Mouse (Mus musculus) gonadal fat pad, adult 2 months (tissue): ENCODE results near the gene 1700001C02Rik. TPM values are rescaled to one million over a fixed set of nuclear protein-coding genes. Genes with fewer than 3 reads are reported as not detected.

Experiments
- DNase-seq: peaks from one replicate; pipeline ENCODE4 v3.0.0-alpha.2; 2012; ENCODE audit warnings: low read depth
- polyA plus RNA-seq: library from polyadenylated mRNA; depleted of rRNA; stranded (reverse); fragments of >200 nt; gene quantifications from 2 replicates; pipeline ENCODE4 v1.2.3, GENCODE M21; 2012; rRNA removed

The 1700001C02Rik gene
- polyA plus RNA-seq, 1 experiment = 4.3 TPM

DNA sequence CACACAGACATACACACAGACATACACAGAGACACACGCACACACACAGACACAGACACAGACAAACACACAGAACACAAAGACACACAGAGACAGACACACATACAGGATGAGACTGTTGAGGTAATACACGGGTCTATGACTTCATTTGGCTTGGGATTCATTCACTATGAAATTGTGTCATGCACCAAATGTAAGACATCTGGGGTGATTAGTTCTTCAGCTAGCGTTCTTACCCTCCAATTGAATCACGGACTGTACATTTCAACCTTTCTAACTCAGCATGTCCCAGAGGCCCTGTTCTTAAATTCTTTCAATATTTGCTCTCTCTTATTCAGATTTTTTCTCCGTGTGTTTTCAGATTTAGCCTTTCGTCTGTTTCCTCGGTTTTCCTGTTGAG lies 28.8 kb downstream of the 1700001C02Rik start:
- DNase-seq = no peak

DNA sequence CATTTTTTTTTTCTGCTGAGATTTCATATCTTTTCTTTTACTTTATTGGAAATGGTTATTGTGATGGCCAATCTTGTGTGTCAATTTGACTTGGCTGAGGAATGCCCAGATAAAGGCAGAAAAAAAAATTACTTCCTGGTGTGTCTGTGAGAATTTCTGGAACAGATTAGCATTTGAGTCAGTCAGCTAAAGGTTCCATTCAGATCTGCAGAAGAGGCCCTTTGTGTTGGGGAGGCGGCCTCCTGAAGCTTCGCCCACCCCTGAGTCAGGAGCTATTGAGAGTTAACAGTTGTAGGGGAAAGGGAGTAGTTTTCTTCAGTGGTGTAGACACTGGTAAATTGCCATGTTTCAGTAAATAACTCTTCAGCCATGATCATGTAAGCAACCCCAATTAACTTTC lies 29.4 kb downstream of the 1700001C02Rik start:
- no peak for DNase-seq

DNA sequence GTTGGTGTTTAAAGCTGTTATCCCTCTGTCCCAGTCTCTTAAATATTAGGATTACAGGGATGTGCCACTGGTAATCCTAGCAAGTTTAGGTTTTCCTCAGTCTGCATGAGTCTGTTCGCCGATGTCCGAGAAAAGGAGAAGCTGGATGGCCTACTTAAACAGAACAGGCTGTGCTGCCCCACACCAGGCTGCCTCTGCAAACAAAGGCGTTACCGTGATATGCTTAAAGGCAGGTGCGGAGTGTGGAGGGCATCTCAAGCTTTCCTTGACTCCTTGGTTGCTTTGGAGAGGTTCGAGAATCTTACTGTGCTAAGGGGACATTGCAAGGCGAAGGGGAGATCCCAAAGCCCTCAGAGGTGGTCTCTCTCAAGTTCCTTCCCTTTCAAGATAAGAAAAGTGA lies 31.0 kb downstream of the 1700001C02Rik start:
- no peak for DNase-seq

DNA sequence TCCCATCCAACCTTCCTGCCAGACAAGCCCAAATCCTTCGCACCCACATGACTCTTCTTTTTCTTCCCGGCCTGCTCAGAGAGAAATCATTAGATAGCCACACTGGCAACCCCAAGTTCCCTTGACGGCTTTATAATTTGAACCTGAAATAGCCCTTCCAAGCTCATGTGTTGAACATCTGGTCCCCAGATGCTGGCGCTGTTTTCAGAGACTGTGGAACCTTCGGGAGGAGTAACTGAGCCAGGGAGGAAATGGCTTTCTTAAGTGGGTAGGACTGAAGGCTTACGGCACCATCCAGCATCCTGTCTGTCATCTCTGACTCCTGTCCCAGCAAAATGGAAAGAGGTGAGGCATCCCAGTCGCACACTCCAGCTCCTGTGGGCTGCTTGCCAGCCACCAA lies 31.5 kb downstream of the 1700001C02Rik start:
- DNase-seq = no peak

DNA sequence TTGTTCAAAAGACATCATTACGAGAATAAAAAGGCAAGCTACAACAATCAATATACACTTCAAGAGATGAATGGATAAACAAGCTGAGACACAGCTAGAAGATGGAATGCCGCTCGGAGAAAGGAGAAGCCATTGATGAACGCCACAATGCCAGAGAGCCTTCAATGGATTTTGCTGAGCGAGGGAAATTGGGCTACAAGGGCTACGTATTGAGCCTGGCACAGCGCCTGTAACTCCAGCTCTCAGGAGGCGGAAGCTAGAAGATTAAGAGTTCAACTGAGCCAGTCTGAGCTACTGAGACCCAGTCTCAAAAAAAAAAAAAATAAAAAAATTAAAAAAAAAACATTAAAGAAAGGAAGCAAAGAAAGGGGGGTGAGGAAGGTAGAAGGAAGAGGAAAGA lies 47.3 kb downstream of the 1700001C02Rik start:
- DNase-seq = no peak

DNA sequence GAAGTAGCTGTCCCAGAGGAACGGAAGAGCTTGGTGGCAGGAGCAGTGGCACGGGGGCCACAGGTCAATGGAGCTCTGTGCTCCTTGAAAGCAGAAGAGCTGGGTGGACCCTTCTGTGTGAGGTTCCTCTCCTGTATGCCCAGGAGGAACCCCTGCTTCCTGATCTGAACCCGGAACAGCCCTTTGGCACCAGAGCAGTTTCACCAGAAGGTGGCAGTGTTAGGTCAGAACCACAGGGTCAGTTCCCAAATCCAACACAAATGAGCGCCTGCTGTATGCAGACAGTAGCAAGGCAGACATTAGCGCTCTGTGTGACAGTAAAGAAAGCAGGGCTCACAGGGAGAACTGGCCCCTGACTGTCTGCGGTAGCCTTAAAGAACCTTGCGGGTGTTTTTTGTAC lies 50.5 kb downstream of the 1700001C02Rik start:
- DNase-seq = no peak

DNA sequence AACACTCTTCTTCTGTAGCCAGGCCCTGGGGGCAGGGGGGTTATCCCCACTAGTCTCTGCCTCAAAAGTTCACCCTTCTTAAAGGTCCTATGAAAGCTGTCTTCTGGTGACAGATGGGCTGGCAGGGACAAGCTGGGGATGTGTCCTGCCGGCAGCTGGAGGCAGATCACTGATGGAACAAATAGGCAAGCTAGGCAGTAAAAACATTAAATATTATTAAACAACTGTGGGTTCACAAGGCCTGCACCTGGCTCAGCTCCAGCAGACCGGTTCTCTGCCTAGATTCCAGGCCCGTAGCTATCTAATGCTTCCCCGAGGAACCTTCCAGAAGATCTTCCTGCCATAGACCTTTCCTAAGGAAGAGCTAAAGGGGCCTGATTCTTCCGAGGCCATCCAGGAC lies 52.3 kb downstream of the 1700001C02Rik start:
- no peak for DNase-seq

DNA sequence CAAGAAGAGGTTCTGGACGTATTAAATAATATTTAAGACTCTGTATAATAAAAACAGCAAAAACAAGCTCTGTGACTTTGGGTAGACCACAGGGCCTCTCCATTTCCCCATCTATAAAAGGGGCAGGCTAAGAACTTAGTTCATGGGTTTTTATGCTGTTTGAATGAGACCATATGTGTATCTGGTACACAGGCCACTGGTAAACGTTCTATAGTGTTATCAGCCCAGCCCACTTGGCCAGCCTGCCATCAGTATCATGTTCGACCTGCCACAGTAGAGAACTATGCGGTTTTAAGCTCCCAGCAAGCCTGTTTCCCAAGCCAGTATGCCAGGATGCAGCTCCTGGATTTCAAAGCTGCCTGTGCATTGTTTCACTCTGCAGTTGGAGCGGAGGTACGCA lies 52.7 kb downstream of the 1700001C02Rik start:
- DNase-seq = no peak

DNA sequence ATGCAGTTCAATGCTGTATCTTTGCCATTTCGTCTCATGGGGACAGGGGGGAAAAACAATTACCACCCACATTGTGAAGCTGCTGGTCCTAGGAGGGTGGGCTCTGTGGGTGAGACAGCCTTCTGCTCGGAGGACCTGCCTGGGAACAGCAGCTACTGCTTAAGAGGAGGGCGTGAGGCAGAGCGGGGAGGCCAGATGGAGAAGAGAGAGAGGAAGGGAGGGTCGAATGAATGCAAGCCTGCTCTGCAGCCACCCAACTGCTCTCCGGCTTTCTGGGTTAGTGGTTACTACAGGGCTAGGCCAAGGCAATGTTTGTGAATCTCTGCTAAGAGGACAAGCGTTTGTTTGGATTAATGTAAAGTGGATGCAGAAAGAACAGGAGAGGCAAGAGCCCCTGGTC lies 53.6 kb downstream of the 1700001C02Rik start:
- no peak for DNase-seq

DNA sequence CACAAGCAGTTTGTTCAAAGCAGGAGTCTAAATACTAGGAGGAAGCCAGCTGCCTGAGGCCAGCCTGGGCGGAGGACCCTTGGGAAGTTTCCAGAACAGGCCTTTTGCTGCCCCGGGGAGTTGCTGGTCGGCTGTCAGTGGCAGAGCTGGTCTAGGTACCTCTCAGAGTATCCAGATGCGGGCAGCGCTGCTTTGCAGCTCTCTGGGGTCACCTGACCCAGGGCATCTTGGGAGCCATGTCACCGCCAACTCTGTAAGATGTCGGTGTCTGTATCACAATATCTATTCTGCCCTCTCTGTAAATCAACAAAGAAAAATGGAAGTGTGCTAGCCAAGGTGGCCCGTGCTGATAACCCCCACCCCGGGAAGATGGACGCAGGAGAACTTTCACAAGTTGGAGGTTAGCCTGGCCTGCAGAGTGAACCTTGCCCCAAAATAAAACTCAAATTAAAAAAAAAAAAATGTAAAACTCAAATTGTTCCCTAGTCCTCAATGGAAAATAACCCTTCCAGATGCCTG lies 54.4 kb downstream of the 1700001C02Rik start:
- DNase-seq = no peak

DNA sequence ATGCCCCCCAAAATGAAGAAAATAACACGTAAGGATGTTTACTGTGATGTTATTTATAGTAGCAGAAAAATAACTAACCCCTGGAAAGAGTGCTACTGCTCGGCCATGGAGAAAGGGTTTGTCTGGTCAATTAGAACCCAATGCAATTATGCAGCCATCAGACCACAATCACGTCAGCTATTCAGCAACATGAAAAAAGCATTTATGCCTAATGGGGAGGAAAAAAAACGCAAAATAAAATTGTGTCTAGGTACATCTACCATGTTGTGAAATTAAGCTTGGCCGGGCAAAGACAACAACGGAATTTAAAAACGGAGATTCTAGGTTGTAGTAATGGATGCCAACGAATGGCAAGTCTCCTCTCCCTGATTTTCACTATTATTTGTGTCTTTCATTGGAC lies 56.6 kb downstream of the 1700001C02Rik start:
- DNase-seq = no peak

DNA sequence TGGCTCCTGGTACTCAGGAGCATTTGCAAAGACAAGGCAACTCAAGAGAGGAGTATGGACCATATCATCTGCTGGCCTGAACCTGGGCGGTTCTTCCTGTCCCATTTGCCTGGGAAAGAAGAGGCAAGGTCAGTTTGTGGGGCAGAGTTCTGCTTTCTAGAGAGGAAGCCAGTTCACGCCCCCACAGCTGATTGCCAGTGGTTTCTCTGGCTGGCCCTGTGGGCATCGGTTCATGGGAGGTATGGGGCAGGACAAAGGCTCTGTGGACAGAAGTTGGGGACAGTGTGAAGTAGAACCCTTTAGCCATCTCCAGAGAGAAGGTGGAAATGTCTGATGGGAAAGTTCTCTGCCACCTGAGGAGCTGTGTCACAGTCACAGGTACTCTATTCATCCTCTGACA lies 57.3 kb downstream of the 1700001C02Rik start:
- no peak for DNase-seq

DNA sequence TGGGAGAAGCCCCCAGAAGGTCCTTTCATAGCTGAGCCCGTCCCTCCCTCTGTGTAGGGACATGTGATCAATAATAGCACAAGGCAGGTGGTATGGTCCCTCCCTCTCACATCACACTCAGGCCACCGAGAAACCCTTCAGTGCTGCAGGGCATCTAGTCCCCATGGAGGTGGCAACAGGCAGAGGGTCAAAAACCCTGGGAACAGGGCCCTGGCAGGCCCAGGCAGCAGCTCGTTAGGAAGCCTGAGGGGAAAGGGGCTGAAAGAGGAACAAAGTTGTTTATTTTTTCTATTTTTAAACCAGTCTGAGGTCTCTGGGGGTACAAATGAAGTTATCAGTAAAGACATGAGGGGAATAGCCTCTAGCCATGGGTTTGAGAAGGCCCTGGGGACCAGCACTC lies 58.4 kb downstream of the 1700001C02Rik start:
- no peak for DNase-seq

DNA sequence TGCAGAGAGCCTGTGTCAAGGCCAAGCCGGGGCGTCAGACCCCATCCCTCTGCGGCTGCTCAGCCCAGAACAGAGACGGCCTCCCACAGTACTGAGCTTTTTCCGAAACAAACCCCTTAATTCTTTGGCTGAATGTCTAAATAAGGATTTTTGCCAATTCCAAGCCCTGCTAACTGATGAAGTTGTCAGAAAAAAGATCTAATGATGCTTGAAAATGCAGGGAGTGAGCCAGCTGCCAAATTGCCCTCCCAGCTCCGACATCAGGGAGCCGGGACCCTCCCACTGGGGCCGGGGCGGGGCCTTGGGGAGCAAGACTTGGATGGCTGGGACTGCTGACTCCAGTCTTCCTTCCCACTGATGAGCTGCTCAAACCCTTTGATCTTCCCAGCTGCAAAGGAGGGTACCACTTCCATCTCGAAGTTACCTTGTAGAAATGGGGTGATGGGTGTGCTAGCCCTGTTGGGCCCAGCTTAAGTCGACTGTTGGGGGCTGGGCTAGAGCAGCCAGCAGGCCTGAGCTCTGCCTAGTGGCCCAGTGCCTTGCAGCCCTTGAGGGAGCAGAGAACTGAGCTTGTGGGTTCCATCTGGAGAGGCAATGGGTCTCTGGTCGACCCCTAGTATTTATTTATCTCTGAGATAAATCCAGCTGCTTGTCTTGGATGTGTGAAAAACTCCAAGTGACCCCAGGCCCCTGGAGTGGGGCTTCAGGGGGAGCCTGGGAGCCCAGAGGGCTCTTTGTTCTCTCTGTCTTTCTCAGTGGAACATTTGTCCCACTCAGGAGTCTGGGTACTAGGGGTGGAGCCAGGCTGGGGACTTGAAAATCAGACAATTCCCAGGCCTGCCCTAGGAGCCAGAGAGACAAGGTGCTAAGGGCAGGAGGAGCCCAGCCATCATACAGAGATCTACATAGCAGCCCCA lies 60.3 kb downstream of the 1700001C02Rik start:
- DNase-seq = no peak

DNA sequence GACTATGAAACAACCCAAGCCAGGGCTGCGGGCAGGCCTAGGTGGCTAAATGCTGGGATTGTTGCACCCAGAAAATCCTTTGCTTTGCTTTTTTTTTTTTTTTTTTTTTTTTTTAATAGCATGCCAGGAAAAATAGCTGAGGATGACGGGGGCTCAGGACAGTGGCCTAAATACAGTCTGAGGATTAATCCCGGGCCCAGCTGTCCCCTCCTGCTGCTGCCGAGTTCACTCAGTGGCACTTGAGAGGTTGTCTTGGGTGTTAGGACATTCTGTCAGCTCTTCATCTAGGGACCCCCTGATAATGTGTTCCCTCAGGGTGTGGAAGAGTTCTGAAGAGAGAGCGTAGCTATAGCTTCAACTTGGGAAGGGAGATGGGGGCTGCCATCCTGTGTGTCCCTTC lies 61.3 kb downstream of the 1700001C02Rik start:
- no peak for DNase-seq

DNA sequence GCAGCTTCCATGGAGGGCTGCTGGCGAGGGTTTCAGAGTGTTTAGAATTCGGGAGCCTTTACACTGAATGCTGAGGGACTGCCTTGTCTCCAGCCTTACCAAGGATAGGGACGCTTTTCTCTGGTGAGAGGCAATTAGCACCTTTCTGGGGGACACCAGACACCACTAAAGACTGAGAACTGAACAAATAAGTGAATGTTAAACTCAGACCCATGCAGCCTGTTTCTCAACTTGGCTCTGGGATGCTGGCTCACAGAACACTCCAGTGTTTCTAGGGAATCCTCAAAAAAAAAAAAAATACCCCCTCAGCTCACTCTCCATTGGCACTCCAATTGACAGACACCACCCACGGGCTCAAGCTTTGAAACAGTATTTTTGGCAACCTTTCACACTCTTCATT lies 63.1 kb downstream of the 1700001C02Rik start:
- DNase-seq = no peak

Other genes starting within 250 kb of the 1700001C02Rik start
- 30.1 and 37.6 TPM in 2 replicates for gene Selenoi, start 233.5 kb upstream of the 1700001C02Rik start, polyA plus RNA-seq
- gene Drc1, start 184.7 kb upstream of the 1700001C02Rik start, polyA plus RNA-seq = 0.43 and 1.1 TPM in 2 replicates
- 8.6 TPM in 2 replicates for gene Otof, start 4.1 kb upstream of the 1700001C02Rik start, polyA plus RNA-seq
- 0.15 and 0.42 TPM in 2 replicates for gene Cib4, start 79.8 kb downstream of the 1700001C02Rik start, polyA plus RNA-seq
- gene Kcnk3, start 122.1 kb downstream of the 1700001C02Rik start, polyA plus RNA-seq = 15.7 and 23.9 TPM in 2 replicates
- gene Slc35f6, start 181.9 kb downstream of the 1700001C02Rik start, polyA plus RNA-seq = 60.5 and 87.1 TPM in 2 replicates
- gene Cenpa, start 200.7 kb downstream of the 1700001C02Rik start, polyA plus RNA-seq = 6.7 and 7.5 TPM in 2 replicates
- 0.30 and 0.69 TPM in 2 replicates for gene Dpysl5, start 245.5 kb downstream of the 1700001C02Rik start, polyA plus RNA-seq